Mouse (Mus musculus) MEL (cell line): ENCODE results near the gene Ndc80. TPM values are rescaled to one million over a fixed set of nuclear protein-coding genes. Genes with fewer than 3 reads are reported as not detected.

Experiments
- DNase-seq: peaks from one replicate; pipeline ENCODE4 v3.0.0; 2011; ENCODE audit warnings: low read depth, low spot score
- H3K27ac ChIP-seq: 2 replicates; pipeline ENCODE4 v1.5.1; 2012; ENCODE audit warnings: low read depth, mild to moderate bottlenecking, control low read depth, low read length, moderate library complexity; ENCODE audit not compliant: control insufficient read depth
- H3K27me3 ChIP-seq, 2 experiments: fragments of 150-350 bp in 1 of 2; sonication (generic) in 1 of 2; 2 replicates each; pipeline ENCODE4 v1.6.1; 2012; ENCODE audit warnings: low read length in 2 of 2, mild to moderate bottlenecking in 2 of 2, improper control_type of control experiment in 1 of 2, moderate library complexity in 1 of 2; ENCODE audit not compliant: insufficient read depth in 2 of 2, control insufficient read depth in 1 of 2
- H3K36me3 ChIP-seq, 2 experiments: 2 replicates each; pipeline ENCODE4 v1.6.1; 2012 to 2014; ENCODE audit warnings: low read length in 2 of 2, improper control_type of control experiment in 1 of 2, inconsistent platforms in 1 of 2, mild to moderate bottlenecking in 1 of 2; ENCODE audit not compliant: insufficient read depth in 2 of 2, control insufficient read depth in 1 of 2
- H3K4me1 ChIP-seq, 2 experiments: fragments of 150-350 bp in 1 of 2; sonication (generic) in 1 of 2; 2 replicates each; pipeline ENCODE4 v1.6.1; 2012; ENCODE audit warnings: low read length in 2 of 2, improper control_type of control experiment in 1 of 2, mild to moderate bottlenecking in 1 of 2; ENCODE audit not compliant: insufficient read depth in 2 of 2, control insufficient read depth in 1 of 2
- H3K4me3 ChIP-seq, 2 experiments: fragments of 150-350 bp in 1 of 2; sonication (generic) in 1 of 2; 2 replicates each; pipeline ENCODE4 v1.5.1; 2012; ENCODE audit warnings: low read depth in 2 of 2, low read length in 2 of 2, mild to moderate bottlenecking in 2 of 2, moderate library complexity in 2 of 2, control low read depth in 1 of 2, improper control_type of control experiment in 1 of 2; ENCODE audit not compliant: control insufficient read depth in 1 of 2, insufficient read depth in 1 of 2
- H3K79me2 ChIP-seq: 2 replicates; pipeline ENCODE4 v1.6.1; 2012; ENCODE audit warnings: mild to moderate bottlenecking, low read length, moderate library complexity; ENCODE audit not compliant: control insufficient read depth, poor library complexity, insufficient read depth
- H3K9ac ChIP-seq: 2 replicates; pipeline ENCODE4 v1.6.1; 2012; ENCODE audit warnings: low read depth, mild to moderate bottlenecking, control low read depth, low read length, moderate library complexity; ENCODE audit not compliant: control insufficient read depth, poor library complexity, severe bottlenecking
- H3K9me3 ChIP-seq: fragments of 150-350 bp; sonication (generic); replicated peaks from 2 replicates; pipeline ENCODE4 v1.6.1; 2012; ENCODE audit warnings: mild to moderate bottlenecking, low read length, improper control_type of control experiment, moderate library complexity; ENCODE audit not compliant: insufficient read depth
- BHLHE40 ChIP-seq: IDR thresholded peaks from 2 replicates; pipeline ENCODE4 v1.6.1; 2012; ENCODE audit warnings: low read depth, mild to moderate bottlenecking, inconsistent platforms, low read length, improper control_type of control experiment, borderline replicate concordance
- CHD1 ChIP-seq: IDR thresholded peaks from 2 replicates; pipeline ENCODE4 v1.6.1; 2012; ENCODE audit warnings: low read depth, mild to moderate bottlenecking, inconsistent platforms, low read length, improper control_type of control experiment
- CHD2 ChIP-seq: IDR thresholded peaks from 2 replicates; pipeline ENCODE4 v1.6.1; 2011; ENCODE audit warnings: low read length, improper control_type of control experiment
- CTCF ChIP-seq, 3 experiments: IDR thresholded peaks in 2 of 3; conservative IDR thresholded peaks in 1 of 3; 2 replicates each; pipeline ENCODE4 v1.5.1; 2011 to 2012; ENCODE audit warnings: low read length in 3 of 3, low read depth in 2 of 3, mild to moderate bottlenecking in 2 of 3, improper control_type of control experiment in 1 of 3, inconsistent platforms in 1 of 3, mixed read lengths in 1 of 3, moderate library complexity in 1 of 3; ENCODE audit not compliant: control insufficient read depth in 1 of 3, insufficient read depth in 1 of 3, poor library complexity in 1 of 3, severe bottlenecking in 1 of 3
- E2F4 ChIP-seq: IDR thresholded peaks from 2 replicates; pipeline ENCODE4 v1.6.1; 2011; ENCODE audit warnings: low read depth, low read length, improper control_type of control experiment, borderline replicate concordance
- ELF1 ChIP-seq: IDR thresholded peaks from 2 replicates; pipeline ENCODE4 v1.6.1; 2014; ENCODE audit warnings: low read depth, mild to moderate bottlenecking, inconsistent platforms, low read length, improper control_type of control experiment, moderate library complexity
- EP300 ChIP-seq, 2 experiments: IDR thresholded peaks; 2 replicates each; pipeline ENCODE4 v1.6.1; 2011; ENCODE audit warnings: improper control_type of control experiment in 2 of 2, low read length in 2 of 2, low read depth in 1 of 2, mild to moderate bottlenecking in 1 of 2
- ETS1 ChIP-seq: IDR thresholded peaks from 2 replicates; pipeline ENCODE4 v1.6.1; 2012; ENCODE audit warnings: low read depth, mild to moderate bottlenecking, inconsistent platforms, low read length, improper control_type of control experiment, moderate library complexity
- GABPA ChIP-seq: IDR thresholded peaks from 2 replicates; pipeline ENCODE4 v1.6.1; 2012; ENCODE audit warnings: low read depth, mild to moderate bottlenecking, inconsistent platforms, low read length, improper control_type of control experiment, moderate library complexity
- GATA1 ChIP-seq: IDR thresholded peaks from 2 replicates; pipeline ENCODE4 v1.6.1; 2011; ENCODE audit warnings: low read depth, low read length, improper control_type of control experiment
- HCFC1 ChIP-seq: IDR thresholded peaks from 2 replicates; pipeline ENCODE4 v1.6.1; 2012; ENCODE audit warnings: low read depth, mild to moderate bottlenecking, inconsistent platforms, low read length, improper control_type of control experiment, moderate library complexity
- JUND ChIP-seq: IDR thresholded peaks from 2 replicates; pipeline ENCODE4 v1.6.1; 2011; ENCODE audit warnings: low read depth, mild to moderate bottlenecking, improper control_type of control experiment, low read length
- KAT2A ChIP-seq: conservative IDR thresholded peaks from 2 replicates; pipeline ENCODE4 v1.6.1; 2012; ENCODE audit warnings: low read depth, low read length, improper control_type of control experiment, inconsistent platforms
- MAFK ChIP-seq: IDR thresholded peaks from 2 replicates; pipeline ENCODE4 v1.6.1; 2011; ENCODE audit warnings: low read depth, mild to moderate bottlenecking, low read length, improper control_type of control experiment, borderline replicate concordance
- MAZ ChIP-seq: IDR thresholded peaks from 2 replicates; pipeline ENCODE4 v1.6.1; 2012; ENCODE audit warnings: low read depth, mild to moderate bottlenecking, inconsistent platforms, low read length, improper control_type of control experiment
- MEF2A ChIP-seq: IDR thresholded peaks from 2 replicates; pipeline ENCODE4 v1.6.1; 2014; ENCODE audit warnings: low read depth, mild to moderate bottlenecking, inconsistent platforms, low read length, improper control_type of control experiment; ENCODE audit not compliant: poor library complexity, insufficient replicate concordance, severe bottlenecking; ENCODE audit errors: extremely low read depth
- MYB ChIP-seq: IDR thresholded peaks from 2 replicates; pipeline ENCODE4 v1.6.1; 2011; ENCODE audit warnings: mild to moderate bottlenecking, low read depth, low read length, improper control_type of control experiment
- MYC ChIP-seq: IDR thresholded peaks from 2 replicates; pipeline ENCODE4 v1.6.1; 2011; ENCODE audit warnings: low read depth, mild to moderate bottlenecking, low read length, improper control_type of control experiment, moderate library complexity
- NELFE ChIP-seq: IDR thresholded peaks from 2 replicates; pipeline ENCODE4 v1.6.1; 2011; ENCODE audit warnings: low read depth, low read length, improper control_type of control experiment
- NRF1 ChIP-seq: IDR thresholded peaks from 2 replicates; pipeline ENCODE4 v1.6.1; 2014; ENCODE audit warnings: low read depth, mild to moderate bottlenecking, inconsistent platforms, low read length, improper control_type of control experiment, moderate library complexity; ENCODE audit not compliant: poor library complexity, insufficient read depth, severe bottlenecking
- POLR2A ChIP-seq, 2 experiments: IDR thresholded peaks; 2 replicates each; pipeline ENCODE4 v1.6.1; 2011 to 2012; ENCODE audit warnings: low read length in 2 of 2, mild to moderate bottlenecking in 2 of 2, control low read depth in 1 of 2, improper control_type of control experiment in 1 of 2, low read depth in 1 of 2, moderate library complexity in 1 of 2; ENCODE audit not compliant: control insufficient read depth in 1 of 2, insufficient read depth in 1 of 2, poor library complexity in 1 of 2
- POLR2AphosphoS2 ChIP-seq: IDR thresholded peaks from 2 replicates; pipeline ENCODE4 v1.6.1; 2011; ENCODE audit warnings: low read length, improper control_type of control experiment
- POLR2AphosphoS5 ChIP-seq: IDR thresholded peaks from 2 replicates; pipeline ENCODE4 v1.6.1; 2012; ENCODE audit warnings: low read depth, borderline replicate concordance, mild to moderate bottlenecking, inconsistent platforms, low read length, moderate library complexity, mixed read lengths
- RAD21 ChIP-seq: IDR thresholded peaks from 2 replicates; pipeline ENCODE4 v1.6.1; 2011; ENCODE audit warnings: mild to moderate bottlenecking, low read depth, low read length, improper control_type of control experiment
- RCOR1 ChIP-seq: IDR thresholded peaks from 2 replicates; pipeline ENCODE4 v1.6.1; 2012; ENCODE audit warnings: low read depth, mild to moderate bottlenecking, inconsistent platforms, low read length, improper control_type of control experiment
- SIN3A ChIP-seq: IDR thresholded peaks from 2 replicates; pipeline ENCODE4 v1.6.1; 2012; ENCODE audit warnings: low read length, improper control_type of control experiment, inconsistent platforms
- SMC3 ChIP-seq: IDR thresholded peaks from 2 replicates; pipeline ENCODE4 v1.6.1; 2011; ENCODE audit warnings: low read depth, low read length, improper control_type of control experiment
- TAL1 ChIP-seq: IDR thresholded peaks from 2 replicates; pipeline ENCODE4 v1.6.1; 2012; ENCODE audit warnings: mild to moderate bottlenecking, inconsistent platforms, low read length, moderate library complexity, mixed read lengths
- TBP ChIP-seq: IDR thresholded peaks from 2 replicates; pipeline ENCODE4 v1.8.0; 2011; ENCODE audit warnings: low read depth, low read length, improper control_type of control experiment
- TCF12 ChIP-seq: IDR thresholded peaks from 2 replicates; pipeline ENCODE4 v1.6.1; 2014; ENCODE audit warnings: low read depth, mild to moderate bottlenecking, inconsistent platforms, low read length, improper control_type of control experiment, moderate library complexity
- USF1 ChIP-seq: IDR thresholded peaks from 2 replicates; pipeline ENCODE4 v1.6.1; 2014; ENCODE audit warnings: low read depth, mild to moderate bottlenecking, inconsistent platforms, low read length, improper control_type of control experiment, moderate library complexity
- USF2 ChIP-seq, 2 experiments: IDR thresholded peaks; 2 replicates each; pipeline ENCODE4 v1.6.1; 2011 to 2012; ENCODE audit warnings: improper control_type of control experiment in 2 of 2, low read length in 2 of 2, borderline replicate concordance in 1 of 2, inconsistent platforms in 1 of 2, low read depth in 1 of 2, mild to moderate bottlenecking in 1 of 2; ENCODE audit not compliant: insufficient read depth in 1 of 2
- ZC3H11A ChIP-seq: IDR thresholded peaks from 2 replicates; pipeline ENCODE4 v1.6.1; 2012; ENCODE audit warnings: low read depth, mild to moderate bottlenecking, inconsistent platforms, low read length, improper control_type of control experiment
- ZKSCAN1 ChIP-seq: IDR thresholded peaks from 2 replicates; pipeline ENCODE4 v1.6.1; 2012; ENCODE audit warnings: low read depth, mild to moderate bottlenecking, inconsistent platforms, low read length, improper control_type of control experiment, moderate library complexity
- ZMIZ1 ChIP-seq: IDR thresholded peaks from 2 replicates; pipeline ENCODE4 v1.6.1; 2012; ENCODE audit warnings: low read depth, mild to moderate bottlenecking, inconsistent platforms, low read length, improper control_type of control experiment, moderate library complexity
- ZNF384 ChIP-seq: IDR thresholded peaks from 2 replicates; pipeline ENCODE4 v1.6.1; 2012; ENCODE audit warnings: low read depth, mild to moderate bottlenecking, inconsistent platforms, low read length, improper control_type of control experiment
- polyA plus RNA-seq, 2 experiments: library from polyadenylated mRNA; stranded (reverse) in 1 of 2; unstranded in 1 of 2; fragments of >175 nt in 1 of 2; fragments of >200 nt in 1 of 2; gene quantifications; 2 replicates each; pipeline versions ENCODE4 v1.2.1 to v1.2.4; 2012; ENCODE audit warnings: low replicate concordance in 2 of 2, low read depth in 1 of 2; ENCODE audit not compliant: insufficient read length in 2 of 2, insufficient read depth in 1 of 2, missing spikeins in 1 of 2
- total RNA-seq: library from RNA; depleted of rRNA; stranded (reverse); fragments of 300-350 nt; gene quantifications from 2 replicates; pipeline ENCODE4 v1.2.3, GENCODE M21; 2012

Gene Ndc80
- total and polyA plus RNA-seq, 3 experiments: 26.0 to 28.3 TPM; not detected in 1

DNA sequence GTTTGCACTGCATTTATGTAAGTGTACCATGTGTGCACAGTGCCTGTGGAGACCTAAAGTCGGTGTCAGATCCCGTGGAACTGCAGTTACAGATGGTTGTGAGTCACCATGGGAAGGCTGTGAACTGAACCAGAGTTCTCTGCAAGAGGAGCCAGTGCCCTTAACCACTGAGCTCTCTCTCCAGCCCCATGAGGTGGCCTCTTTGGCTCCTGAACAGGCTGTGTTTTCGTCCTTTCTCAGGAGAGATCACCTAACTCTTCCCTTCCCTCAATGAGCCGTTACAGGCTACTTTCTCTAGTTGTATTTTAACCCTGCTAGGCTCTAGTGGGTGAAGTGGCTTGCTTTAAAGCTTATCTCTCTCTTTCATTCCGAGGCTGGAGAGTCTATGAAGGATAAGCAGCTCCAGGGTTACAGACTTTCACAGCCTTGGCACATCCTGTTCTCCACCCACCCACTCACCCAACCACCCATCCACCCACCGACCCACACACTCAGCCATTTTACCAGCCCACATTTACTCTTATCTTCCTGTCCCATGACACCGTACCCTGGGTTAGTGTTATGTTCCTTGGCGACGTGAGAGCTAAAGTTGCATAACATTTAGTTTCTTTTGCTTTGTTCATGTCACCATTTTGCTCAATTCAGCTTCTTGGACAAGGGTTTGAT, 35.9 kb downstream of the Ndc80 start:
- H3K4me1 ChIP-seq: peaks cover 3 to 21% of the 10 kb centered on the region in 2 experiments; a peak in 3 of 4 replicates
- DNase-seq: peak; percentile 86
- no peaks in the 10 kb centered on the region for H3K27me3 ChIP-seq
- H3K4me3 ChIP-seq: peak overlapping the region; percentile 43 to 51
- peak overlapping the region; percentile 68 for H3K9ac ChIP-seq
- H3K36me3 ChIP-seq: peaks cover 0 to 20% of the 10 kb centered on the region in 2 experiments; a peak in 2 of 4 replicates
- H3K79me2 ChIP-seq: no peaks in the 10 kb centered on the region
- H3K27ac ChIP-seq: peak overlapping the region; percentile 86
- no peaks in the 10 kb centered on the region for H3K9me3 ChIP-seq
- TF ChIP-seq POLR2AphosphoS5 (no peak), GABPA (no peak), E2F4 (no peak), GATA1 (peak; percentile 75; the same call in 1 of the 2 replicates), MEF2A (no peak), TAL1 (peak; percentile 60), RCOR1 (peak; percentile 56), ZKSCAN1 (no peak), EP300 (IDR thresholded peaks at IDR 0.05; ENCODE audit: low read depth in 1 of 2, low read length in 2 of 2) (peak; percentile 71 to 84), MAZ (no peak), CTCF (IDR thresholded peaks at IDR 0.05 in 2 of 3, conservative IDR thresholded peaks at IDR 0.05 in 1 of 3; ENCODE audit: control insufficient read depth in 1 of 3, insufficient read depth in 1 of 3, low read depth in 2 of 3, low read length in 3 of 3, poor library complexity in 1 of 3, severe bottlenecking in 1 of 3) (no peak), TCF12 (peak; percentile 60), ETS1 (peak; percentile 38), CHD2 (no peak), BHLHE40 (no peak), CHD1 (no peak), ZMIZ1 (no peak), USF1 (no peak), SMC3 (no peak), JUND (no peak), ZC3H11A (no peak), SIN3A (peak; percentile 58), NRF1 (no peak), USF2 (IDR thresholded peaks at IDR 0.05; ENCODE audit: borderline replicate concordance in 1 of 2, insufficient read depth in 1 of 2, low read depth in 1 of 2, low read length in 2 of 2) (no peak), ELF1 (0 out of 2 replicates have a peak, but pooled peaks have one; percentile 23), ZNF384 (no peak), RAD21 (no peak), MYB (no peak), TBP (peak; percentile 48; the same call in 1 of the 2 replicates), POLR2A (IDR thresholded peaks at IDR 0.05; ENCODE audit: control insufficient read depth in 1 of 2, insufficient read depth in 1 of 2, low read depth in 1 of 2, low read length in 2 of 2, poor library complexity in 1 of 2) (no peak), MAFK (peak; percentile 41; the same call in 1 of the 2 replicates), NELFE (no peak), KAT2A (no peak), POLR2AphosphoS2 (no peak), HCFC1 (no peak), MYC (0 out of 2 replicates have a peak, but pooled peaks have one; percentile 40)
